Mouse (Mus musculus): ENCODE results near the gene Klhdc7a.
"Not testable (repeated sequence)": the region's sequence is repeated elsewhere in the genome, so short reads cannot be mapped to it uniquely, and the experiment has no call there.

Gene Klhdc7a

DNA sequence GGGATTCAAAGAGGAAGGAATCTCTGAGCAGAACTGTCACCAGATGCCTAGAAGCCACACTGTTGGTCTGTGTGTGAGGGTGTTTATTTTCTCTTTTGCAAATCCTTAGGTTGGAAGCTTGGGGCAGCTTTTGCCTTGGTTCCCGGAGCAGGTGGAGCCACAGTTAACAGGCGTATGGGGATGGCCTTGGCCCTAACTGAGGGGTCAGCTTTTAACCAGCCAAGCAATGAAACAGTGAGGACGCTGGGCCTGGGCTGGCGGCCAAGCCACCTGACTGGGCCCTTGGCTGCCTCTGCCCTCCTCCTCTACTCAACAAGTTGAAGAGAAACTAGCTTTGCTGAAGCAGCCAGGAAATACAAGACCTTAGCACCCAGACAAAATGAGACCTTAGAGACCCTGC is at the start of gene Klhdc7a:
Gene Klhdc7a, minus strand, starts transcription at position 105 of the 400 bp plus-strand sequence.
- DNase-seq (ENCODE audit: low spot score in 2 of 2), result peak; percentile 72 to 81

DNA sequence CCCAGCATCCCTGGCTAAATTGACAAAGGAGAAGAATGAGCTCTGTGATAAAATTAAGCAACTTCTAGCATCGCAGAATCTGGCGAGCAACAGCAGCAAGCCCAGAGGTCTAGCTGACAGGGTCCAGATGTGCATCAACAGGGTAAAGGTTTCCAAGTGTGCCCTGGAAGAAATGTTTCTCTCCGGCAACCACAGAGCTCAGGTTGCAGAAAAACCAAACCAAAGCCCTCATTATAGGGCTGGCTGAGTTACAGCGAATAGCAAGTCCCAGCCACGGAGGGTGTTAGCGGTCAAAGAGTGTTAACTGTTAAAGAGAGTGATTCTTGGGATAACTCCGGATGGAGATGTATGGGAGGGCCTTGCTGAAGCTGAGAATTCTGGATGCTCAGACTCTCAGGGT is 48.1 kb upstream of the Klhdc7a start:
- DNase-seq (ENCODE audit: low spot score in 2 of 2), result no peak

- no peak for DNase-seq (ENCODE audit: low spot score in 2 of 2)
Observed at GRCm38 (mm10) chr4:140010728-140011470, 43.1 kb upstream of the Klhdc7a start.

DNA sequence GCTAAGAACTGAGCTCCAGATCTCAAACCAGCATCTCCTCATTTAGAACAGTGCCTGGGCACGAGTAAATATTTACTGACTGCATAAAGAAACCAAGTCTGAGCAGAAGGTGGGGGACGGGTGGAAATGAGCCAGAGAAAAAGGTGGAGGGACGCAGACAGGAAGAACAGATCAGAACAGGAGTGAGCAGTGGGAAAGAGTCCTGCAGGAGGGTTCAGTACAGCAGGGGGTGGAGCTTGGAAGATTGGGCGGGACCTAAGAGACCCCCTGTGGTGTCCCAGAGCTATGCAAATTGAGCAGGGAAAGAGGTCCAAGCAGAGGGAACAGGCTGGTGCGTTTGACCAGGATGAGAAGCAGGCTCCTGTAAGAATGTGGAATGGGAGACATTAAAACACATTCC is 37.1 kb upstream of the Klhdc7a start:
- no peak for DNase-seq (ENCODE audit: low spot score in 2 of 2)

DNA sequence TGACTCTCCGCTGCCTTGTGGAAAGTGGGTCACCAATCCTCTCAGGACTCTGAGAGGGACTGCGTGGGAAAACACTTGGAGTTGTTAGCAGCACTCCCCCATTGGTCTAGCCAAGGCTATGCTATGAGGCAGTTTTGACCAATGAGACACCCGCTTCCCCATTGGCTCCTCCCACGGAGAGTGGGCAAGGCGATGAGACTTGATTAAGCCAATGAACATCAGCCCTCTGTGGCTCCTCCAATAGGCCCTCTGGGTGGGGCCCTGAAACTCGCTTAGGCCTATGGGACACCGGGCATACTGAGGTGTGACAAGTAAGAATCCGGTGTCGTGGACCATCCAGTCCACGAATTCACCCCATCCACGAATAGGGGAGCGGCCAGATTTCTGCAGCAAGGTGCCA is 36.3 kb upstream of the Klhdc7a start:
- peak in 1 of 2 experiments; percentile 34 for DNase-seq (ENCODE audit: low spot score in 2 of 2)

GRCm38 (mm10) chr4:140002069-140002468 is 34.2 kb upstream of the Klhdc7a start:
- no peak for DNase-seq (ENCODE audit: low spot score in 2 of 2)

- no peak for DNase-seq (ENCODE audit: low spot score in 2 of 2)
Observed at GRCm38 (mm10) chr4:140000911-140001310, 33.1 kb upstream of the Klhdc7a start.

DNA sequence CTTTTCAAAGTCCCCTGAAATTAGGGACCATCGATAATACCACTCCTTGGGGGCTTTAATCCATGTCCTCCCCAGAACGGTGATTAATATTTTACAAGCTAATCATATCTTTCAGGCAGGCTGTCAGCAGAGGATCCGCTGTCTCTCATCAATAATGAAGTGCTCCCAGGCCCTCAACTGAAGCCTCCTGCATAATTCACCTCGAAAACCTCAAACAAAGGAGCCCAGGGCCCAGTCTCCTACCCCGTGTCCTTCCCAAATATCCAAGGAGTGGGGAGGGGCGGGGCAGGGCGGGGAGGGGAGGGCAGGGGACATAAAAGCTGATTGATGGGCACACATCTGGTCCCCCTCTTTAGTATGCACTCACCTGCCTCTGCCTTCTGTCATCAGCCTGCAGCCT is 31.2 kb upstream of the Klhdc7a start:
- DNase-seq (ENCODE audit: low spot score in 2 of 2), result no peak

DNA sequence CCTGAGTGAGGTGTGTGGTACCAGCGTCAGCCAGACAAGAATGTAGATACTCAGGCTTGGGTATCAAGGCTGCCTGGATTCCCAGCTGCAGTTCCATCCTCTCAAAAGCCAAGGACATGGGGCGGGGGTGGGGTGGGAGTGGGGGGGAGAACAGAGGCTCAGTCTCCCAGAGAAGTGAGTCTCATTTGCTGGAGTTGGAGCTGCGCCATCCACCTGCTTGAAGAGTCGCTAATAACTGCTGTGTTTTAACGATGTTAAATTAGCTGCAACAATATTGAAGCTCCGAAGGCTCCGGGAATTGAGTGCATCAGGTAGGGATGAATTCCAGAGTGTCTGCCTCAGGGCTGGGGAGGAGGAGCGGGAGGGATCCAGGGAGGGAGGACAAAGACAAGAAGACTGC is 27.8 kb upstream of the Klhdc7a start:
- no peak for DNase-seq (ENCODE audit: low spot score in 2 of 2)

DNA sequence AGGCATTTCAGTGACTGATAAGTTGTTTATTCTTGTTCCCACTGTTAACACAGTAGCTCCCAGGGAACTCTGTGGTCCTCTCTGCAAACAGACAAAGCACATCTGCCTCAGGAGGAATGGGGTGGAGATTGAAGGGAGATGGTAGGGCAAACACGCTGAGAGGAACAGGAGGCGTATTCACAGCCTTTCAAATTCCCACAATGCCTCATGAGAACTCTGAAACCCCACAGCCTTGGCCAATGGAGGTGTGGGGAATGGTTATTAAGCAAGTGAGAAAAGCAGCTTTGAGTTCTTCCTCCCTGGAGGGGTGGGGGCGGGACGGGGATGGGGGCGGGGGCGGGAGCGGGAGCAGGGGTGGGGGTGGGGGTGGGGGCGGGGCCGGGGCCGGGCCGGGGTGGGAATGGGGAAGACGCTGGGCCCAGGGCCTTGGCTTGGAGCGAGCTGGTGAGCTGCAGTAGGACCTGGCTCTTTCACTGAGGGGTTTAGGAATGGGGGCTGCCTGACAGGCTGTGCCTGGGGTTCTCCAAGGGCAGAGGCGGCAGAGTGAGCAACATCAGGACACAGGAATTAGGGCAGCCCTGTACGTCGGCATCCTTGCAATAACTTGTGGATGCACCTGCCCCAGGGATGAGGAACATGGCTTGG is 25.4 kb upstream of the Klhdc7a start:
- no peak for DNase-seq (ENCODE audit: low spot score in 2 of 2)

DNA sequence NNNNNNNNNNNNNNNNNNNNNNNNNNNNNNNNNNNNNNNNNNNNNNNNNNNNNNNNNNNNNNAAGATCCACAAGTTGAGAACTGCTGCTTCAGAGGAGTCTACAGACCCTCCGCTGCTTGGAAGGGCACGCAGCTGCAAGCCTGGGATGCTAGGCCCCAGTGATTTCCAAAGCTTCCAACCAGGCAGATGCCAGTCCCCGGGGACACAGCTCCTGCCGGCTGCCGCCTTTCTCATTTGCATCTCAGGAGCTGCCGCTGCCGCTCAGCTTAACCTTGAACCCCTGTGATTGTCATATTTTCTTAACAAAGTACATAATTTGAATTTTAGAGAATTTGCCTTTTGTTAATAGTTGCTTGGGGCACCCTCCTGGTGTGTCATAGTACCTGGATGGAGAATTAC is 19.1 kb upstream of the Klhdc7a start:
- DNase-seq (ENCODE audit: low spot score in 2 of 2), result no peak

- peak; percentile 48 to 70 for DNase-seq (ENCODE audit: low spot score in 2 of 2)
Observed at GRCm38 (mm10) chr4:139978716-139979115, 10.9 kb upstream of the Klhdc7a start.

- no peak for DNase-seq (ENCODE audit: low spot score in 2 of 2)
Observed at GRCm38 (mm10) chr4:139977308-139977781, 9.5 kb upstream of the Klhdc7a start.

DNA sequence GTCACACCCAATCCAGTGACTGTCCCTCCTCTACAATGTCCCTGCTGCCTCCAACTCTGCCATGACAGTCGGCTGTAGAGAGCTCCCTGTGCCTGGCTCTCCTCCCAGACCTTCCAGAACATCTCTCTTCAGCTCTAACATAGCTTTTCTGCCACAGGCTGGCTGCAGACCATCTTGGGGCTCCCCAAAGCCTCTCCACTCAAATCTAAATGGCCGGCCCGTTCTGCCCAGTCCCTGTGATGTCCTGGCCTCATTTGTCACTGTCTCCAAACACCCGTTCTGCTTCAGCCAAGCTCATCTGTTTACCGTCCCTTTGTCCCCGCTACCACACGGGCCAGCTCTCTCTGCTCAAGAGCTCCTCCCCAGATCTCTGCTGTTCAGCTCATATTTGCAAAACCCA is 6.7 kb upstream of the Klhdc7a start:
- no peak for DNase-seq (ENCODE audit: low spot score in 2 of 2)

GRCm38 (mm10) chr4:139967475-139967891 is 343 bp downstream of the Klhdc7a start:
- DNase-seq (ENCODE audit: low spot score in 2 of 2), result no peak

GRCm38 (mm10) chr4:139966981-139967380 is 845 bp downstream of the Klhdc7a start:
- no peak for DNase-seq (ENCODE audit: low spot score in 2 of 2)

DNA sequence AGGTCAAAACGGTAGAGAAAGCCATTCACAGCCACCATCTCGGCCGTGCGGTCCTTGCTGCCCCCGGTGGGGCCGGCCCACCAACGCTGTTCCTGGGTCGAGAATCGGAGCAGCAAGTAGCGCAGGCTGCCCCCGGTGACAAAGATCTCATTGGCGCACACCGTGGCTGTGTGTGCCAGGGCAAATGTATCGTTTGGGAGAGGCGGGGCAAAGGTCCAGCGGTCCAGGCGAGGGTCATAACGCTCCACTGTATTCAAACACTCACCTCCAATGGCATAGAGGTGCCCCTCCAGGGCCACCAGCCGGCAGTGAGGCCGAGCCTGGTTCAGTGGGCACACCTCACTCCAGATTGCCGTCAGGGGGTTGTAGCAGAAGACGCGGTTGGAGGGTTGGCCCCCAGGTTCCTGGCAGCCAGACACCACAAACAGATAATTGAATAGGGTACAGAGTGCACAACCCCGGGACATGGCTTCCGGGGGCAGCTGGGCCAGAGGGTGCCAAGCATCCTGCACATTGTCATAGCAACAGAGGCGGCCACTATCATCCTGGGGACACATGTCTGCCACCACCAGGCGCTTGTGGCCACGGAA is 2.1 kb downstream of the Klhdc7a start:
- no peak for DNase-seq (ENCODE audit: low spot score in 2 of 2)

GRCm38 (mm10) chr4:139964406-139964805 is 3.4 kb downstream of the Klhdc7a start:
- DNase-seq (ENCODE audit: low spot score in 2 of 2), result no peak

GRCm38 (mm10) chr4:139963911-139964310 is 3.9 kb downstream of the Klhdc7a start:
- DNase-seq (ENCODE audit: low spot score in 2 of 2), result no peak

DNA sequence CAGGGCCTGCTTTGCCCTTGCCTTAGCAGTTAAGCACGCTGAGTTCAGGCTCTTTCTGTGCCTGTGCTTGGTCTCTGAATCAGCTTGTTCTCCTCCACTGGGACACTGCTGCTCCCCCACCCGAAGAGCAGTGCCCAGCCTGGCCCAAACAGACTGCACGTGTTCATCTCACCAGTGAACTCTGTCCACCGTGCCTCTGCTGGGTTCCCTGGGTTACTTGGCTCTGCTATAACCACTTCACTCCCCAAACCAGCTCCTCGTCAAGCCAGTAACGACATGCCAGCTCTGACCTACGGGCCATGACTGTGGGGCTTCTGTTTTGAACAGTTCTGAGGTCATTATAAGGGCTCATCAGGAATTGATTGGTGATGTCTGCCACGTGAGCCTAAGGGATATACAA is 4.8 kb downstream of the Klhdc7a start:
- DNase-seq (ENCODE audit: low spot score in 2 of 2), result no peak

GRCm38 (mm10) chr4:139961816-139962215 is 6.0 kb downstream of the Klhdc7a start:
- DNase-seq (ENCODE audit: low spot score in 2 of 2), result no peak

DNA sequence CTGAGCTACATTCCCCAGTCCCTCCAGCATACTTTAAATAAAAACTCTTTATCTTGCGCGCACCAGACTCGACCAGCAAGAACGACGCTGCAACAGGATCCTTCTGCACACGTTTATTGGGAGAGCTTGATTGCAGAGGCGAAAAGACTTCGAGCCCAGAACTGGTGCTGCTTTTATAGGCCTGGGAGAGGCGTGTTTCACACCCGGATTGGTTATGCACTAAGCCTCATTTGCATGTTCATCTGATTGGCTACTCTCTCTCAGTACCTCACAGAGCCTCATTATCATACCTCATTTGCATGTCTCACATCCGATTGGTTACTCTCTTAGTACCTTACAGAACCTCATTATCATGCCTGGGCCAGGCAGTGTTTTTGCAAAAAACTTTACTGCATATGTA is 6.5 kb downstream of the Klhdc7a start:
- DNase-seq (ENCODE audit: low spot score in 2 of 2), result not testable (repeated sequence)

All from urinary bladder, postnatal 4 days (tissue).